Comparison of ENCODE assay signal across 11 mouse cellular contexts in genomic region chr13:21268262-21268661, GRCm38 (mm10). TPM values are rescaled to one million over a fixed set of nuclear protein-coding genes. Genes with fewer than 3 reads are reported as not detected.
DNase-seq lines count a peak whose midpoint lies in the region; ATAC-seq and TF ChIP-seq lines count a peak whose summit lies in the region.
"Had no signal": no experiment of that assay in that cellular context is flagged by ENCODE, and none has a peak within 500 bp of the region (broad histone marks: within the 10 kb centered on the region; RNA-seq: fewer than 3 reads in every experiment).

No protein-coding gene starts in this region.

- H3K9ac ChIP-seq in heart, embryonic 14.5 days (ENCODE audit: low read length) = no peak overlapping the region
- H3K9ac ChIP-seq in liver, embryonic 13.5 days = peak overlapping the region; percentile 46; the same call in 1 of the 2 replicates

- no peak for DNase-seq in heart, postnatal 36 days
- DNase-seq in forebrain, embryonic 10.5 days (ENCODE audit: extremely low spot score, low spot score) = no peak
- no peak for DNase-seq in liver, embryonic 13.5 days
- DNase-seq in gastrocnemius, postnatal 4 days (ENCODE audit: low spot score in 2 of 2) = no peak
- no peak for DNase-seq in natural killer cell, adult 2 months (ENCODE audit: low spot score in 2 of 2)
- DNase-seq: kidney, postnatal 36 days had no signal

- no peak for TF ChIP-seq CTCF in E14TG2a.4 (conservative IDR thresholded peaks at IDR 0.05; ENCODE audit: low read length)

- H3K27me3 ChIP-seq in heart, embryonic 14.5 days (ENCODE audit: control insufficient read depth, insufficient read depth, low read length) = no peaks in the 10 kb centered on the region
- H3K27me3 ChIP-seq in E14TG2a.4 (ENCODE audit: insufficient read depth, low read length) = peaks cover 11% of the 10 kb centered on the region
- H3K27me3 ChIP-seq in forebrain, embryonic 10.5 days (ENCODE audit: poor library complexity, severe bottlenecking) = peaks cover 8% of the 10 kb centered on the region
- H3K27me3 ChIP-seq in liver, embryonic 13.5 days = no peaks in the 10 kb centered on the region

- ATAC-seq in heart, embryonic 14.5 days (ENCODE audit: insufficient number of reproducible peaks, insufficient read depth, low FRiP score, low read depth) = no peak
- ATAC-seq in liver, embryonic 13.5 days (ENCODE audit: low read depth) = 0 out of 2 replicates have a peak, but pooled peaks have one; percentile 32
- ATAC-seq in frontal cortex, adult (ENCODE audit: low TSS enrichment) = no peak

- H3K27ac ChIP-seq in heart, embryonic 14.5 days (replicated peaks in 1 of 2; ENCODE audit: control insufficient read depth in 1 of 2, insufficient read depth in 1 of 2, low read depth in 2 of 2, low read length in 2 of 2) = no peak overlapping the region
- H3K27ac ChIP-seq in forebrain, embryonic 10.5 days = no peak overlapping the region
- no peak overlapping the region for H3K27ac ChIP-seq in liver, embryonic 13.5 days

- H3K4me1 ChIP-seq in heart, embryonic 14.5 days (ENCODE audit: control insufficient read depth in 2 of 2, insufficient read depth in 2 of 2, low read length in 2 of 2) = no peaks in the 10 kb centered on the region; a peak in 1 of 4 replicates
- peaks cover 46% of the 10 kb centered on the region for H3K4me1 ChIP-seq in E14TG2a.4 (replicated peaks; ENCODE audit: low read depth, low read length)
- peaks cover 12% of the 10 kb centered on the region for H3K4me1 ChIP-seq in forebrain, embryonic 10.5 days
- peaks cover 29% of the 10 kb centered on the region for H3K4me1 ChIP-seq in liver, embryonic 13.5 days (replicated peaks)

- no peaks in the 10 kb centered on the region for H3K36me3 ChIP-seq in heart, embryonic 14.5 days (ENCODE audit: control insufficient read depth, insufficient read depth, low read length)
- H3K36me3 ChIP-seq in E14TG2a.4 (ENCODE audit: insufficient read depth, low read length) = no peaks in the 10 kb centered on the region
- H3K36me3 ChIP-seq in forebrain, embryonic 10.5 days (replicated peaks) = no peaks in the 10 kb centered on the region
- no peaks in the 10 kb centered on the region for H3K36me3 ChIP-seq in liver, embryonic 13.5 days

- H3K4me2 ChIP-seq in heart, embryonic 14.5 days (ENCODE audit: low read length) = peak overlapping the region; percentile 37; the same call in 1 of the 2 replicates
- peak overlapping the region; percentile 63 for H3K4me2 ChIP-seq in liver, embryonic 13.5 days

- no peak overlapping the region for H3K4me3 ChIP-seq in heart, embryonic 14.5 days (ENCODE audit: control insufficient read depth in 1 of 2, insufficient read depth in 1 of 2, low read depth in 1 of 2, low read length in 2 of 2)
- H3K4me3 ChIP-seq in E14TG2a.4 (replicated peaks; ENCODE audit: low read length) = peak overlapping the region; percentile 71
- H3K4me3 ChIP-seq in forebrain, embryonic 10.5 days = peak overlapping the region; percentile 49
- peak overlapping the region; percentile 40 for H3K4me3 ChIP-seq in liver, embryonic 13.5 days (replicated peaks)

- no peaks in the 10 kb centered on the region for H3K9me3 ChIP-seq in heart, embryonic 14.5 days (ENCODE audit: control insufficient read depth, low read length)
- H3K9me3 ChIP-seq in E14TG2a.4 (ENCODE audit: low read length) = no peaks in the 10 kb centered on the region
- H3K9me3 ChIP-seq in forebrain, embryonic 10.5 days = no peaks in the 10 kb centered on the region
- H3K9me3 ChIP-seq in liver, embryonic 13.5 days (replicated peaks) = no peaks in the 10 kb centered on the region

- intact Hi-C loops in heart, postnatal 36 days (cut with DNase I) = no loop called here

- WGBS in heart, embryonic 14.5 days = 7% methylated on average over 1 of the region's 1 CpGs
- 2% methylated on average over 1 of the region's 1 CpGs for WGBS in forebrain, embryonic 10.5 days
- WGBS in liver, embryonic 13.5 days (ENCODE audit: insufficient replicate concordance) = 4% methylated on average over 1 of the region's 1 CpGs

RNA-seq across cellular contexts. Expression of gene Gpx5, which starts 24.3 kb away (rescaled TPM):
- not detected in 2 replicates for polyA plus RNA-seq in heart, embryonic 14.5 days (2014; fragmentation: Nextera tagmentation; extraction: Ambion mirVana)
- not detected for total RNA-seq in heart, postnatal 36 days (2021)
- polyA plus RNA-seq in forebrain, embryonic 10.5 days (2016; fragmentation: Nextera tagmentation; extraction: Ambion mirVana) = not detected in 2 replicates
- not detected in 2 replicates for polyA plus RNA-seq in liver, embryonic 13.5 days (2015; fragmentation: Nextera tagmentation; extraction: Ambion mirVana)
- not detected for total RNA-seq in gastrocnemius, postnatal 4 days (2021)
- polyA plus RNA-seq: frontal cortex, adult 2 months had no signal

RNA-seq across cellular contexts. Expression of gene Gpx6, which starts 43.7 kb away (rescaled TPM):
- polyA plus RNA-seq in heart, embryonic 14.5 days (2014; fragmentation: Nextera tagmentation; extraction: Ambion mirVana) = not detected in 2 replicates
- total RNA-seq in heart, postnatal 36 days (2021) = not detected
- 0.15 and 0.21 TPM in 2 replicates for polyA plus RNA-seq in forebrain, embryonic 10.5 days (2016; fragmentation: Nextera tagmentation; extraction: Ambion mirVana)
- not detected in 2 replicates for polyA plus RNA-seq in liver, embryonic 13.5 days (2015; fragmentation: Nextera tagmentation; extraction: Ambion mirVana)
- total RNA-seq in gastrocnemius, postnatal 4 days (2021) = not detected
- polyA plus RNA-seq: brain, embryonic 14.5 days had no signal

Comparison
In these comparisons a context has a peak if more than half of its experiments do, and no peak if none do; other contexts are left out.
1. H3K4me3 ChIP-seq: peak in E14TG2a.4 (single experiment), forebrain, embryonic 10.5 days (single experiment) and liver, embryonic 13.5 days (single experiment); none in heart, embryonic 14.5 days (0 of 2).